Mouse (Mus musculus): ENCODE data around the gene Unc13b. TPM values are rescaled to one million over a fixed set of nuclear protein-coding genes. Genes with fewer than 3 reads are reported as not detected.

Unc13b gene
- polyA plus RNA-seq, 1 experiment from 2014 or later, result 9.0 TPM

- Histone ChIP-seq H3K9me3 (ENCODE audit: control insufficient read depth, low read length) (no peaks in the 10 kb centered on the region), H3K4me1 (ENCODE audit: control insufficient read depth, insufficient read depth, low read length) (peaks cover 20% of the 10 kb centered on the region), H3K36me3 (ENCODE audit: control insufficient read depth, insufficient read depth, low read length) (no peaks in the 10 kb centered on the region), H3K27me3 (ENCODE audit: control insufficient read depth, insufficient read depth, low read length) (no peaks in the 10 kb centered on the region), H3K4me3 (ENCODE audit: low read length) (peak overlapping the region; percentile 14; the same call in 1 of the 2 replicates), H3K4me2 (replicated peaks; ENCODE audit: low read depth, low read length) (peak overlapping the region; percentile 31; the same call in 1 of the 2 replicates), H3K9ac (ENCODE audit: low read depth, low read length) (0 out of 2 replicates have a peak overlapping the region, but pooled peaks have one; percentile 18), H3K27ac (ENCODE audit: low read depth, low read length) (peak overlapping the region; percentile 62)
- ATAC-seq (ENCODE audit: low FRiP score, low TSS enrichment), result peak; percentile 8
- WGBS, result 22% methylated on average over 7 of the region's 7 CpGs
Measured at GRCm38 (mm10) chr4:43043644-43044357, 15.0 kb upstream of the Unc13b start.

- Histone ChIP-seq H3K27ac (ENCODE audit: low read depth, low read length) (peak overlapping the region; percentile 62; the same call in 1 of the 2 replicates), H3K4me3 (ENCODE audit: low read length) (no peak overlapping the region; the same call in 1 of the 2 replicates), H3K9me3 (ENCODE audit: control insufficient read depth, low read length) (no peaks in the 10 kb centered on the region), H3K4me1 (ENCODE audit: control insufficient read depth, insufficient read depth, low read length) (peaks cover 16% of the 10 kb centered on the region), H3K27me3 (ENCODE audit: control insufficient read depth, insufficient read depth, low read length) (no peaks in the 10 kb centered on the region), H3K9ac (ENCODE audit: low read depth, low read length) (no peak overlapping the region), H3K4me2 (replicated peaks; ENCODE audit: low read depth, low read length) (peak overlapping the region; percentile 79), H3K36me3 (ENCODE audit: control insufficient read depth, insufficient read depth, low read length) (no peaks in the 10 kb centered on the region)
- 23% methylated on average over 4 of the region's 4 CpGs for WGBS
- ATAC-seq (ENCODE audit: low FRiP score, low TSS enrichment), result no peak
Measured at GRCm38 (mm10) chr4:43044673-43045072, 14.1 kb upstream of the Unc13b start.

- peak; percentile 14; the same call in 1 of the 2 replicates for ATAC-seq (ENCODE audit: low FRiP score, low TSS enrichment)
- peak overlapping the region; percentile 79 for H3K4me2 ChIP-seq (replicated peaks; ENCODE audit: low read depth, low read length)
- no peaks in the 10 kb centered on the region for H3K27me3 ChIP-seq (ENCODE audit: control insufficient read depth, insufficient read depth, low read length)
- 0 out of 2 replicates have a peak overlapping the region, but pooled peaks have one; percentile 30 for H3K27ac ChIP-seq (ENCODE audit: low read depth, low read length)
- H3K36me3 ChIP-seq (ENCODE audit: control insufficient read depth, insufficient read depth, low read length), result no peaks in the 10 kb centered on the region
- H3K9ac ChIP-seq (ENCODE audit: low read depth, low read length), result peak overlapping the region; percentile 55
- H3K4me3 ChIP-seq (ENCODE audit: low read length), result peak overlapping the region; percentile 37
- no peaks in the 10 kb centered on the region for H3K9me3 ChIP-seq (ENCODE audit: control insufficient read depth, low read length)
- peaks cover 16% of the 10 kb centered on the region for H3K4me1 ChIP-seq (ENCODE audit: control insufficient read depth, insufficient read depth, low read length)
- WGBS, result 6% methylated on average over 13 of the region's 13 CpGs
Measured at GRCm38 (mm10) chr4:43045285-43045658, 13.5 kb upstream of the Unc13b start.

- Histone ChIP-seq H3K9me3 (ENCODE audit: control insufficient read depth, low read length) (no peaks in the 10 kb centered on the region), H3K4me1 (ENCODE audit: control insufficient read depth, insufficient read depth, low read length) (peaks cover 16% of the 10 kb centered on the region), H3K4me3 (ENCODE audit: low read length) (peak within 1 kb of the TSS; percentile 37), H3K9ac (ENCODE audit: low read depth, low read length) (peak within 1 kb of the TSS; percentile 55), H3K36me3 (ENCODE audit: control insufficient read depth, insufficient read depth, low read length) (no peaks in the 10 kb centered on the region), H3K4me2 (replicated peaks; ENCODE audit: low read depth, low read length) (peak within 1 kb of the TSS; percentile 79), H3K27ac (ENCODE audit: low read depth, low read length) (peak within 1 kb of the TSS; percentile 30; the same call in 1 of the 2 replicates), H3K27me3 (ENCODE audit: control insufficient read depth, insufficient read depth, low read length) (no peaks in the 10 kb centered on the region)
- ATAC-seq (ENCODE audit: low FRiP score, low TSS enrichment), result peak; percentile 93
- WGBS, result under 1% methylated on average over 32 of the region's 33 CpGs
Measured at GRCm38 (mm10) chr4:43045659-43046302, 13.0 kb upstream of the Unc13b start, which contains the start of gene Fam214b. TSS of gene Fam214b (minus strand) at chr4:43046220.

GRCm38 (mm10) chr4:43046607-43047006 is 12.1 kb upstream of the Unc13b start:
- no peaks in the 10 kb centered on the region for H3K27me3 ChIP-seq (ENCODE audit: control insufficient read depth, insufficient read depth, low read length)
- ATAC-seq (ENCODE audit: low FRiP score, low TSS enrichment), result no peak
- H3K4me3 ChIP-seq (ENCODE audit: low read length), result no peak overlapping the region
- no peak overlapping the region for H3K9ac ChIP-seq (ENCODE audit: low read depth, low read length)
- WGBS, result 60% methylated on average over 5 of the region's 5 CpGs
- no peaks in the 10 kb centered on the region for H3K36me3 ChIP-seq (ENCODE audit: control insufficient read depth, insufficient read depth, low read length)
- H3K27ac ChIP-seq (ENCODE audit: low read depth, low read length), result no peak overlapping the region
- H3K9me3 ChIP-seq (ENCODE audit: control insufficient read depth, low read length), result no peaks in the 10 kb centered on the region
- H3K4me1 ChIP-seq (ENCODE audit: control insufficient read depth, insufficient read depth, low read length), result peaks cover 16% of the 10 kb centered on the region
- H3K4me2 ChIP-seq (replicated peaks; ENCODE audit: low read depth, low read length), result no peak overlapping the region

- no peak for ATAC-seq (ENCODE audit: low FRiP score, low TSS enrichment)
- Histone ChIP-seq H3K4me3 (ENCODE audit: low read length) (no peak overlapping the region), H3K36me3 (ENCODE audit: control insufficient read depth, insufficient read depth, low read length) (no peaks in the 10 kb centered on the region), H3K4me2 (replicated peaks; ENCODE audit: low read depth, low read length) (no peak overlapping the region), H3K9ac (ENCODE audit: low read depth, low read length) (no peak overlapping the region), H3K27me3 (ENCODE audit: control insufficient read depth, insufficient read depth, low read length) (no peaks in the 10 kb centered on the region), H3K27ac (ENCODE audit: low read depth, low read length) (no peak overlapping the region), H3K9me3 (ENCODE audit: control insufficient read depth, low read length) (no peaks in the 10 kb centered on the region), H3K4me1 (ENCODE audit: control insufficient read depth, insufficient read depth, low read length) (peaks cover 16% of the 10 kb centered on the region)
- 9% methylated on average over 5 of the region's 5 CpGs for WGBS
Measured at GRCm38 (mm10) chr4:43047231-43047630, 11.5 kb upstream of the Unc13b start.

- Histone ChIP-seq H3K27me3 (ENCODE audit: control insufficient read depth, insufficient read depth, low read length) (no peaks in the 10 kb centered on the region; the same call in 1 of the 2 replicates), H3K9me3 (ENCODE audit: control insufficient read depth, low read length) (no peaks in the 10 kb centered on the region), H3K4me3 (ENCODE audit: low read length) (no peak overlapping the region), H3K27ac (ENCODE audit: low read depth, low read length) (no peak overlapping the region), H3K4me2 (replicated peaks; ENCODE audit: low read depth, low read length) (no peak overlapping the region), H3K36me3 (ENCODE audit: control insufficient read depth, insufficient read depth, low read length) (no peaks in the 10 kb centered on the region), H3K9ac (ENCODE audit: low read depth, low read length) (no peak overlapping the region), H3K4me1 (ENCODE audit: control insufficient read depth, insufficient read depth, low read length) (no peaks in the 10 kb centered on the region)
- 15% methylated on average over 4 of the region's 4 CpGs for WGBS
- ATAC-seq (ENCODE audit: low FRiP score, low TSS enrichment), result 0 out of 2 replicates have a peak, but pooled peaks have one; percentile 36
Measured at GRCm38 (mm10) chr4:43052627-43053026, 6.1 kb upstream of the Unc13b start.

- Histone ChIP-seq H3K9me3 (ENCODE audit: control insufficient read depth, low read length) (no peaks in the 10 kb centered on the region), H3K4me1 (ENCODE audit: control insufficient read depth, insufficient read depth, low read length) (0 out of 2 replicates have a peak, but pooled peaks cover 4% of the 10 kb centered on the region), H3K27me3 (ENCODE audit: control insufficient read depth, insufficient read depth, low read length) (peaks cover 2% of the 10 kb centered on the region; the same call in 1 of the 2 replicates), H3K4me3 (ENCODE audit: low read length) (no peak overlapping the region), H3K4me2 (replicated peaks; ENCODE audit: low read depth, low read length) (no peak overlapping the region), H3K27ac (ENCODE audit: low read depth, low read length) (no peak overlapping the region), H3K36me3 (ENCODE audit: control insufficient read depth, insufficient read depth, low read length) (no peaks in the 10 kb centered on the region), H3K9ac (ENCODE audit: low read depth, low read length) (no peak overlapping the region)
- WGBS, result 84% methylated on average over 5 of the region's 5 CpGs
- no peak for ATAC-seq (ENCODE audit: low FRiP score, low TSS enrichment)
Measured at GRCm38 (mm10) chr4:43057654-43058053, 1.1 kb upstream of the Unc13b start.

- 23% methylated on average over 8 of the region's 8 CpGs for WGBS
- peaks cover 2% of the 10 kb centered on the region; the same call in 1 of the 2 replicates for H3K27me3 ChIP-seq (ENCODE audit: control insufficient read depth, insufficient read depth, low read length)
- no peak overlapping the region for H3K9ac ChIP-seq (ENCODE audit: low read depth, low read length)
- H3K27ac ChIP-seq (ENCODE audit: low read depth, low read length), result no peak overlapping the region
- H3K4me2 ChIP-seq (replicated peaks; ENCODE audit: low read depth, low read length), result peak overlapping the region; percentile 78
- peak overlapping the region; percentile 60 for H3K4me3 ChIP-seq (ENCODE audit: low read length)
- ATAC-seq (ENCODE audit: low FRiP score, low TSS enrichment), result 0 out of 2 replicates have a peak, but pooled peaks have one; percentile 3
- H3K9me3 ChIP-seq (ENCODE audit: control insufficient read depth, low read length), result no peaks in the 10 kb centered on the region
- no peaks in the 10 kb centered on the region for H3K36me3 ChIP-seq (ENCODE audit: control insufficient read depth, insufficient read depth, low read length)
- 0 out of 2 replicates have a peak, but pooled peaks cover 4% of the 10 kb centered on the region for H3K4me1 ChIP-seq (ENCODE audit: control insufficient read depth, insufficient read depth, low read length)
Measured at GRCm38 (mm10) chr4:43058392-43058752, 381 bp upstream of the Unc13b start.
